In the genomic region with DNA sequence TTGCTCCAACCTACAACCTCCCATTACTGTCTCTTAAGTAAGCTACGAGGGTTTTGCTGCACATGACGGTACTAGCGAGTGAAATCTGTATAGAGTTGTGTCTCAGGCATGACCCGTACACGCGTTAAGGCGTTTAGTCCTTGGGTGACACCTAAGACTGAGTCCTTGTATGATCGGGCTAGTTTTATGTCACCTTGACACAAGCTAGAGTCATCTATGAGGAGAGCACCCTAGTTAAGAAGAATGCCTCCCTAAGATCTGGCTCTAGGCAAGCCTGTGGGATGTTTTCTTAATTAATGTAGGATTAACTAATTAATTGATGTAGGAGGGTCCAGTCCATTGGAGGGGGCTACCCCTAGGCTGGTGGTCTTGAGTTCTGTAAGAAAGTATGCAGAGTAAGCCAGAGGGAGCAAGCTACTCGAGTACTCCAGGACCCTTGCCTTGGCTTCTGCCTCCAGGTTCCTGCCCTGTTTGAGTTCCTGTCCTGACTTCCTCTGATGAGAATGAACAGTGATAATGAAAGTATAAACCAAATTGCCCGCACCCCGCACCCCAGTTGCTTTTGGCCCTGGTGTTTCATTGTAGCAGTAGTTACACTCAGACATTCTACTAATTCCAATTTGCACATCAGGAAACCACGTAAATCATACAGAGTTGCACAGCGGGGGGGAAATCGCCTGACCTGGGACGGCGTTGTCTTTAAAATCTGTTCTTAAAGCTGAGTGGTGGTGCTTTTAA, we compare ENCODE assay signal across 8 mouse cellular contexts. TPM values are rescaled to one million over a fixed set of nuclear protein-coding genes. Genes with fewer than 3 reads are reported as not detected.
DNase-seq lines count a peak whose midpoint lies in the region; ATAC-seq and TF ChIP-seq lines count a peak whose summit lies in the region.

No protein-coding gene starts in this region.

- peak; percentile 10 for DNase-seq in ovary, postnatal 36 days (ENCODE audit: low spot score)
- no peak for DNase-seq in ovary, postnatal 10 days (ENCODE audit: low spot score)
- DNase-seq in cerebellum, adult 11 months, result peak; percentile 12
- peak; percentile 25 for DNase-seq in forebrain, embryonic 14.5 days (ENCODE audit: low spot score)
- DNase-seq in hindlimb bud, embryonic 11.5 days (ENCODE audit: extremely low spot score, low read depth, low spot score), result peak; percentile 20
- peak; percentile 9 for DNase-seq in yolk sac, embryonic 10.5 days (ENCODE audit: low spot score)

- peak overlapping the region; percentile 88 for H3K4me2 ChIP-seq in forebrain, embryonic 14.5 days (ENCODE audit: low read length)
- H3K4me2 ChIP-seq in liver, embryonic 12.5 days, result peak overlapping the region; percentile 86
- peak overlapping the region; percentile 71 for H3K4me2 ChIP-seq in myocyte (ENCODE audit: low read depth)

- WGBS in forebrain, embryonic 14.5 days, result 13% methylated on average over 16 of the region's 16 CpGs
- 11% methylated on average over 16 of the region's 16 CpGs for WGBS in liver, embryonic 12.5 days (ENCODE audit: insufficient replicate concordance)

- no peaks in the 10 kb centered on the region for H3K9me3 ChIP-seq in forebrain, embryonic 14.5 days (replicated peaks; ENCODE audit: control insufficient read depth, low read length)
- H3K9me3 ChIP-seq in liver, embryonic 12.5 days (replicated peaks), result no peaks in the 10 kb centered on the region

- H3K36me3 ChIP-seq in forebrain, embryonic 14.5 days (ENCODE audit: control insufficient read depth, insufficient read depth, low read length), result no peaks in the 10 kb centered on the region
- peaks cover 10% of the 10 kb centered on the region for H3K36me3 ChIP-seq in liver, embryonic 12.5 days
- H3K36me3 ChIP-seq in myocyte (ENCODE audit: control insufficient read depth, insufficient read depth), result no peaks in the 10 kb centered on the region

- H3K79me2 ChIP-seq in myocyte (ENCODE audit: control insufficient read depth, insufficient read depth), result peaks cover 35% of the 10 kb centered on the region

- no peak overlapping the region for H3K9ac ChIP-seq in forebrain, embryonic 14.5 days (ENCODE audit: low read length)
- peak overlapping the region; percentile 72 for H3K9ac ChIP-seq in liver, embryonic 12.5 days

- ATAC-seq in forebrain, embryonic 14.5 days, result peak; percentile 29
- ATAC-seq in liver, embryonic 12.5 days, result peak; percentile 44

- no peak overlapping the region for H3ac ChIP-seq in myocyte (ENCODE audit: control insufficient read depth, insufficient read length)

- no peak overlapping the region for H3K27ac ChIP-seq in forebrain, embryonic 14.5 days (ENCODE audit: low read depth, low read length)
- peak overlapping the region; percentile 12; the same call in 1 of the 2 replicates for H3K27ac ChIP-seq in liver, embryonic 12.5 days

- TF ChIP-seq POLR2A in myocyte (IDR thresholded peaks at IDR 0.05; ENCODE audit: insufficient read length, low read depth), result no peak

- H3K4me1 ChIP-seq in forebrain, embryonic 14.5 days (ENCODE audit: control insufficient read depth, insufficient read depth, low read length), result peaks cover 10% of the 10 kb centered on the region; the same call in 1 of the 2 replicates
- peaks cover 35% of the 10 kb centered on the region for H3K4me1 ChIP-seq in liver, embryonic 12.5 days

- H3K27me3 ChIP-seq in forebrain, embryonic 14.5 days (replicated peaks; ENCODE audit: control insufficient read depth, insufficient read depth, low read length), result no peaks in the 10 kb centered on the region
- no peaks in the 10 kb centered on the region for H3K27me3 ChIP-seq in liver, embryonic 12.5 days (replicated peaks)
- no peaks in the 10 kb centered on the region for H3K27me3 ChIP-seq in myocyte (ENCODE audit: control insufficient read depth, insufficient read depth, insufficient read length)

- H3K4me3 ChIP-seq in forebrain, embryonic 14.5 days (ENCODE audit: low read depth, low read length), result peak overlapping the region; percentile 97
- peak overlapping the region; percentile 99 for H3K4me3 ChIP-seq in liver, embryonic 12.5 days
- peak overlapping the region; percentile 66 for H3K4me3 ChIP-seq in myocyte

TF ChIP-seq in myocyte, 11 proteins besides CTCF, POLR2A, EP300 and RAD21:
- TF ChIP-seq MAX (IDR thresholded peaks at IDR 0.05; ENCODE audit: low read depth), result no peak
- no peak for TF ChIP-seq USF1 (IDR thresholded peaks at IDR 0.05; ENCODE audit: low read depth)
- TF ChIP-seq TCF12 (IDR thresholded peaks at IDR 0.05; ENCODE audit: insufficient read depth, poor library complexity, severe bottlenecking), result no peak
- TF ChIP-seq MYOD1 (IDR thresholded peaks at IDR 0.05; ENCODE audit: control insufficient read depth in 1 of 3, insufficient read length in 2 of 3, low read depth in 2 of 3), result no peak
- TF ChIP-seq E2F4 (IDR thresholded peaks at IDR 0.05; ENCODE audit: insufficient read depth), result no peak
- no peak for TF ChIP-seq MYOG (IDR thresholded peaks at IDR 0.05; ENCODE audit: control insufficient read depth in 1 of 3, insufficient read depth in 1 of 3, insufficient read length in 2 of 3, low read depth in 2 of 3)
- no peak for TF ChIP-seq POLR2AphosphoS2 (IDR thresholded peaks at IDR 0.05; ENCODE audit: insufficient read length, low read depth)
- TF ChIP-seq CEBPB (IDR thresholded peaks at IDR 0.05; ENCODE audit: insufficient read depth, poor library complexity, severe bottlenecking), result no peak
- no peak for TF ChIP-seq SRF (IDR thresholded peaks at IDR 0.05; ENCODE audit: control insufficient read depth, insufficient read length, low read depth)
- TF ChIP-seq REST (IDR thresholded peaks at IDR 0.05; ENCODE audit: insufficient read depth, insufficient read length), result no peak
- no peak for TF ChIP-seq TCF3 (IDR thresholded peaks at IDR 0.05; ENCODE audit: insufficient read length, low read depth)
TF ChIP-seq in myocyte: peak in this region for 0.

RNA-seq across cellular contexts. Expression of a gene that starts 0.9 kb away (rescaled TPM):
- 18.2 and 22.5 TPM in 2 replicates for polyA plus RNA-seq in forebrain, embryonic 14.5 days (2014; fragmentation: Nextera tagmentation; extraction: Ambion mirVana)
- polyA plus RNA-seq in liver, embryonic 12.5 days (2016; fragmentation: Nextera tagmentation; extraction: Ambion mirVana), result 15.6 and 16.5 TPM in 2 replicates
- 3.4 TPM for polyA plus RNA-seq in myocyte (2012; fragmentation: generic; extraction: Trizol)
